Mouse (Mus musculus) thymus, postnatal 10 days (tissue): ENCODE measurements around the gene Ang.
A peak's percentile ranks its signal among the peaks of the same experiment; 100 is the strongest.

ENCODE experiments used
- DNase-seq, 2 experiments: peaks; one replicate each; pipeline ENCODE4 v3.0.0; 2021; ENCODE audit warnings: low spot score in 2 of 2

Gene Ang

GRCm38 (mm10) chr14:51090921-51091900 is at the start of gene Ang, which contains the start of gene Rnase4:
Gene Ang, plus strand, starts transcription at chr14:51091150.
Gene Rnase4, plus strand, starts transcription at chr14:51091077.
- peak in 1 of 2 experiments; percentile 44 for DNase-seq

DNA sequence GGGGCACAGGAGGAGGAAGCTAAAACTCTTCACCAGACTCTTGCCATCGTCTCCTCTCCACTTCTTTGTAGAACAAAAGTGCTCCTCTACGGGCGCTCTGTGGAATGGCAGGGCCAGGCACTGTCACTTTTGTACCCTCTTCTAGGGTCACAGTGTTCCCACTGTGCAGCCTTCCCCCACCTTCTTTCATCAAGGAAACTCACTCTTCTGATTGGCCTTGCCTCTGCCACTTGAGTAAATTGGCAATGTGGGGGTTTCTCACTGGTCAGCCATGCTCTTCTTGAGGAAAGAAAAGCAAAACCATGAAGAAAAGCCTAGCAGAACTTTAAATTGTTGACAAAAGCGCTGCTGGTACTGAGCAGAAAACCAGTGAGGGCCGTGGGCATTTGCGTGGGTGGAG is 49.2 kb upstream of the Ang start, which contains the start of gene Rnase9:
Rnase9 (minus strand) TSS at position 101 of the 400 bp plus-strand sequence.
- DNase-seq, result no peak

DNA sequence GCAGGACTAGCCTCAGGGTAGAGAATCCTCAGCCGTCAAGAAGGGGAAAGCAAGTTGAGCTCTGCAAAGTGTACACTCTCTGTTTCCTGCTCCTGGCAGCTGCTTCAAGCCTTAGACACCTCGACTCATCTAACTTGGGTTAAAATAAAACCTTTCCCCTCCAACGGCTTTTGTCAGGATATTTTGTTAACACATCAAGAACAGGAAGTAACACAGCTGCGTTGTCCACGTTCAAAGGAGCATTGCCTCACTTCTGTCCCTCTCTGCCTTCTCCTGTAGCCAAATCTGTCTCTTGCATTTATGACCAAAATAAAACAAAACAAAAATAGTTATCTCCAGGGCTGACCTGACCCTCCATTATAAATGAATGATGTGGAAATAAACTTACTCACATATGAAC is 43.1 kb upstream of the Ang start:
- no peak for DNase-seq

DNA sequence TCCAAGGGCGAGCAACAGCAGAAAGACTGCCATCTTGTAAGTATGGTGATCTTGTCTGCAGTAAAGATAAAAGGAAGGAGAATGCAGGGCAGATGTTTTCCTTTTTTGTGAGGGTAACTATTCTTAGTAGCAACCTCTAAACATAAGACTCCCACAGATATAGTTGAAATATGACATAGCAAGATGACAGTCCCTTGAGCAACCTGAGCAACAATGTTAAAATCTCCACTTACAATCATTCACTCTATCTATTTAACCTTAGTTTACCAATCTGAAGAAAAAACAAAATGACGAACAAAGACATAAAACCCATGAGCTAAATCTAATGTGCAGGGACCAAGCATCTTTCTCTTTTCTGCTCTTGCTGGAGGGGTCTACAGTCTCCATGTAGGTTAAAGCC is 40.9 kb upstream of the Ang start, which contains the start of gene Rnase11:
Rnase11 (minus strand) TSS at position 101 of the 400 bp plus-strand sequence.
- DNase-seq, result no peak

GRCm38 (mm10) chr14:51051941-51052340 is 39.0 kb upstream of the Ang start:
- no peak for DNase-seq

- no peak for DNase-seq
These were observed 37.8 kb upstream of the Ang start for GRCm38 (mm10) chr14:51053176-51053575.

- DNase-seq, result no peak
These were observed 36.4 kb upstream of the Ang start for GRCm38 (mm10) chr14:51054243-51055237.

DNA sequence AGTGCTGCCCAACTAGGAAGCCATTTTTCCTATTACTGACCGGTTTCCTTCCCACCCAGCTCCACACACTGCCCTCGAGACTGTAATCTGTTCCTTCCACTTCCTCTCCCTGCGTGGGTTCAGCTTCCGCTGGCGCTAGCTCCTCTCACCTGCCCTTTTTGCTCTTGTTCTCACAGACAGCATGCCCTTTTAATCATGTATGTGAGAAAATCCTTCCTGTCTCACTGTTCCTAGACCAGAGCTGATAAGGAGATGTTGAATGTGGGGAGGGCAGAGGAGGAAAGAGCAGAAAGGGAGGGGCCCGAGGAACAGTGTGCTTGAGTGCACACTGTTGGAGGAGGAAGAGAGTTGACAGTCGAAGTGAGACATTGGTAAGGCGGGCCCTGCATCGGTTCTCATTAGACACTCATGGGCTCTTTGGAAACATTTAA is 33.5 kb upstream of the Ang start, which contains the start of gene Rnase12:
Rnase12 (minus strand) TSS at position 261 of the 431 bp plus-strand sequence.
- no peak for DNase-seq

DNA sequence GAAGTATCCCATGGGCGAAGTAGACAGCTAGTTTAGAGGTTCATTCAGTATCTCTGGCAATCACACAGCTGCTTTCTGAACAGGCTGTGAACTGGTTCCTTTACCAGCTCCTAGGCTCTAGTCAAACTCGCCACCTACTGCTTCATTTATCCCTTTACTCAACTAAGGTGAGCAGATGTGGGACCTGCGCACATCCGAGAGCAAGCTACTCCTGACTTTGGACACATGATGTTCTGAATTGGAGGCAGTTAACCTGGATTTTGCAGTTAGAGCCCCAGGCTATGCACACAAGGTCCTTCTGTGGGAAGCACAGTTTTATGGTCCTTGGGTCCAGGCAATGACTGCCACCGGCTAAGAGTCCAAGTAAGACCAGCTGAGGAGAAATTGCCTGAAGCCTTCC is 30.2 kb upstream of the Ang start:
- no peak for DNase-seq

DNA sequence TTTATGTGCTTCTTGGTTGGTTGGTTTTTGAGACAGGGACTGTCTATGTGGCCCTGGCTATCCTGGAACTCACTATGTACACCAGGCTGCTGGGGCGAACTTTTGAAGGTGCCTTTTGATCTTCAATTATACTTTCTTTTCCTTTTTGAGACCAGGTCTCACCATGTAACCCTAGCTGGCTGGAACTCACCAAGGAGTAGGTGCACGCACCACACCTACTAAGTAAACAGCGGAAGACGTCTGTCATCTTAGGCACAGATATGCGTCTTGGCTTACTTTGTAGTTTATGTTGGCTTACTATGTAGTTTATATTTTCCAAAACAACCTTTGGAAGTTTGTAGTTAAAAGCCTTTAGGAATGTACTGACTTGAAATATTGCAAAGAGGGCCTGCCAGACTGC is 22.0 kb upstream of the Ang start:
- DNase-seq, result no peak

DNA sequence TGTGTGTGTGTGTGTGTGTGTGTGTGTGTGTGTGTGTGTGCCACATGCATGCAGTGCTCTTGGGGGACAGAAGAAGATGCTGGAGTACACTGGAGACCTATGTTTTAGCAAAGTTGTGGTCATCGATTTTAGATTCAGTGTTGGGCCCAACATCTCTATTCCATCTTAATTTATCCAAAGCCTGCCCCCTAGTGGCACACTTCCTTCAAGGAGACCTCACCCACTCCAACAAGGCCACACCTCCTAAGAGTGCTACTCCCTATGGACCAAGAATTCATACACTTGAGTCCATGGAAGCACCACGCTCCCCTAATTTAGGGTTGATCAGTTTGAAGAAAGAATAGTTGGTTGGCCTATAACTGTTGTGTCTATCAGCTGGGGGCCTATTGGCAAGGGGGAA is 21.3 kb upstream of the Ang start:
- peak in 1 of 2 experiments; percentile 56 for DNase-seq

DNA sequence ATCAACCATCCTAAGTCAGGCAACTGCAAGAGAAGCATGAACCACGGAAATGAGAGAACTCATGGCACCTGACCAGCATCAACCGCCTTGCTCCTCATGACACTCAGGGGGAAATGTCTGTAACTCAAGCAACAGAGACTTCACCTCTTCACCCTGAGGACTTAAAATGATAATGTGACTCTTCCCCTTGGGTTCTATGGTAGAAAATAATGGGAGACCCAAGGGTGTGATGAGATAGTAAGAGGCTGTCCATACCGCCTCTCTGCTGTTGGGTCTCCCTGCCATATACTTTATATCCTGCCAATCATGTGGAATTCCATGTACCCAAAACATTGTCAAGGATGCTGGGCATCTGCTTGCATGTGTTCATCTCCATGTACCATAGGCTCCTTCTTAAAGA is 16.6 kb upstream of the Ang start, which contains the start of gene Olfr750:
Olfr750 (minus strand) TSS at position 101 of the 400 bp plus-strand sequence.
- no peak for DNase-seq

DNA sequence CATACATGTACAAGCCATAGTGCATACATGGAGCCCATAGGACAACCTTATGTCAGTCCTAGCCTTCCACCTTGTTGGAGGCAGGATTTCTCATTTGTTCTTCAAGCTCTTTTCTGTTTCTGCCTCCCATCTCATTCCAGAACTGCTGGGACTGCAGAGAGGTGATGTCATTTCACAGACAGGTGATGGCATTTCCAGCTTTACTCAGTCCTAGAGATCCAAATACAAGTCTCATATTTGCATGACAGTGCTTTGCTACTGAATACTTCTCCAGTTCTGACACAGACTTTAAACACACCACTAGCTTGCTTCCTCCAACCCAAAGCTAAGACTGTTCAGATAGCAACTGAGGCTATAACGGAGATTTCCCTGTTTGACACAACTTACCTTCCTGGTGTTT is 11.8 kb upstream of the Ang start:
- no peak for DNase-seq

- no peak for DNase-seq
These were observed 9.9 kb upstream of the Ang start for GRCm38 (mm10) chr14:51081035-51081434.

- peak; percentile 36 to 60 for DNase-seq
These were observed 8.1 kb upstream of the Ang start for GRCm38 (mm10) chr14:51082599-51083581.

- no peak for DNase-seq
These were observed 7.1 kb upstream of the Ang start for GRCm38 (mm10) chr14:51083805-51084204.

DNA sequence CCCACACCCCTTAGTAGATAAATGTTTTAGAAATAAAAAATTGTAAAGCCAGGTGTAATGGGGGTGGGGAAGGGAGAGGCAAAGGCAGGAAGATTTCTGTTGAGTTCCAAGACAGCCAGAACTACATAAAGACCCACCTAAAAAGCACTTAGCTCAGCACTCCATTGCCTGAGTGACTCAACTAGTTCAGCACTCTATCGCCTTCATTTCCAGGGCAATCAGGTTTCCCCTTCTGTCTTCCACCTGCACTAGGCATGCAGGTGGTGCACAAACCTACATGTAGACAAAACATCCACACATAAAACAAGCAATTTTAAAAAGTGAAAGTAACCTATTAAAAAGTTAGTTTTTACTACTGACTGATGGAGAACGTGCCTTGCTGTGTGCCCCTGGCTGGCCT is 5.9 kb upstream of the Ang start:
- DNase-seq, result no peak

- no peak for DNase-seq
These were observed 5.0 kb upstream of the Ang start for GRCm38 (mm10) chr14:51085911-51086310.

- DNase-seq, result no peak
These were observed 3.2 kb upstream of the Ang start for GRCm38 (mm10) chr14:51087762-51088161.

DNA sequence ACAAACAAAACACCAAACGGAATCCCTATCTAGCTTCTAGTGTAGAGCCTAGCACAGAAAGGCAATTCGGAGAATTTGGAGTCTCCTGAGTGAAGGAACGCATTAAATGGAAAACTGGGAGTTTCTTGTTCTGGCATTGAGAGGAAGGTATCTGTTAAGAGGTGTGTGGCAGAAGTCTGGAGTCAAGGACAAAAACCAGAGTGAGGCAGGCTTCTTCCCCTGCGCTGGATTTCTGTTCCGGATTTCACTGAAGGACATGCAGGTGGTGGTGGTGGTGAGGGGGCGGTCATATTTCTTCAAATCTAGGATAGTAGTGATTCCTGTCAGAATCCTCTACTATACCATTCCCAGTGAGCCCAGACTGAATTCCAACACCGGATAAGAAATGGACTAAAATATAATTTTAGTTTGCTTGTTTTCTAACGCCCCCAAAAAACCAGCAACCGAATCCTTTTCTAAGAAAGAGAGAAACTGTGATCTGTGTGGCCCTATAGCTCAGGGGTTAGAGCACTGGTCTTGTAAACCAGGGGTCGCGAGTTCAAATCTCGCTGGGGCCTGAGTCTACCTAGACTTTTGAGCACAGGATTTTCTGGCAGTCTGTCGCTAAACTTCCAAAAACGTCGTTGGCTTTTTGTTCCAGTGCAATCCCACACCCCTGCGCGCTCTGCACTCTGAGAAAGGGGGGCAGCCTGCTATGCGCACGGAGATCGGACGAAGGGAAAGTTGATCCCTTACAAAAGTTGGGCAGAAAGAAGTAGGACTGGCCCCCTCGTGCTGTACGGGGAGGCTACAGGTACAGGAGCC is 2.6 kb upstream of the Ang start:
- peak; percentile 75 to 81 for DNase-seq
